Mouse (Mus musculus) MEL (cell line): ENCODE data around the gene Xlr5b.
"Not testable (repeated sequence)": the region's sequence is repeated elsewhere in the genome, so short reads cannot be mapped to it uniquely, and the experiment has no call there.

Experiments used
- CTCF ChIP-seq, 3 experiments: IDR thresholded peaks in 2 of 3; conservative IDR thresholded peaks in 1 of 3; 2 replicates each; pipeline ENCODE4 v1.5.1; 2011 to 2012; ENCODE audit warnings: low read length in 3 of 3, low read depth in 2 of 3, mild to moderate bottlenecking in 2 of 3, improper control_type of control experiment in 1 of 3, inconsistent platforms in 1 of 3, mixed read lengths in 1 of 3, moderate library complexity in 1 of 3; ENCODE audit not compliant: control insufficient read depth in 1 of 3, insufficient read depth in 1 of 3, poor library complexity in 1 of 3, severe bottlenecking in 1 of 3
- EP300 ChIP-seq, 2 experiments: IDR thresholded peaks; 2 replicates each; pipeline ENCODE4 v1.6.1; 2011; ENCODE audit warnings: improper control_type of control experiment in 2 of 2, low read length in 2 of 2, low read depth in 1 of 2, mild to moderate bottlenecking in 1 of 2
- ETS1 ChIP-seq: IDR thresholded peaks from 2 replicates; pipeline ENCODE4 v1.6.1; 2012; ENCODE audit warnings: low read depth, mild to moderate bottlenecking, inconsistent platforms, low read length, improper control_type of control experiment, moderate library complexity
- HCFC1 ChIP-seq: IDR thresholded peaks from 2 replicates; pipeline ENCODE4 v1.6.1; 2012; ENCODE audit warnings: low read depth, mild to moderate bottlenecking, inconsistent platforms, low read length, improper control_type of control experiment, moderate library complexity
- MAFK ChIP-seq: IDR thresholded peaks from 2 replicates; pipeline ENCODE4 v1.6.1; 2011; ENCODE audit warnings: low read depth, mild to moderate bottlenecking, low read length, improper control_type of control experiment, borderline replicate concordance
- MEF2A ChIP-seq: IDR thresholded peaks from 2 replicates; pipeline ENCODE4 v1.6.1; 2014; ENCODE audit warnings: low read depth, mild to moderate bottlenecking, inconsistent platforms, low read length, improper control_type of control experiment; ENCODE audit not compliant: poor library complexity, insufficient replicate concordance, severe bottlenecking; ENCODE audit errors: extremely low read depth
- POLR2A ChIP-seq, 2 experiments: IDR thresholded peaks; 2 replicates each; pipeline ENCODE4 v1.6.1; 2011 to 2012; ENCODE audit warnings: low read length in 2 of 2, mild to moderate bottlenecking in 2 of 2, control low read depth in 1 of 2, improper control_type of control experiment in 1 of 2, low read depth in 1 of 2, moderate library complexity in 1 of 2; ENCODE audit not compliant: control insufficient read depth in 1 of 2, insufficient read depth in 1 of 2, poor library complexity in 1 of 2
- RAD21 ChIP-seq: IDR thresholded peaks from 2 replicates; pipeline ENCODE4 v1.6.1; 2011; ENCODE audit warnings: mild to moderate bottlenecking, low read depth, low read length, improper control_type of control experiment
- UBTF ChIP-seq: IDR thresholded peaks from 2 replicates; pipeline ENCODE4 v1.6.1; 2012; ENCODE audit warnings: low read depth, mild to moderate bottlenecking, inconsistent platforms, low read length, improper control_type of control experiment, moderate library complexity, borderline replicate concordance; ENCODE audit not compliant: insufficient read depth
- ZNF384 ChIP-seq: IDR thresholded peaks from 2 replicates; pipeline ENCODE4 v1.6.1; 2012; ENCODE audit warnings: low read depth, mild to moderate bottlenecking, inconsistent platforms, low read length, improper control_type of control experiment

DNA sequence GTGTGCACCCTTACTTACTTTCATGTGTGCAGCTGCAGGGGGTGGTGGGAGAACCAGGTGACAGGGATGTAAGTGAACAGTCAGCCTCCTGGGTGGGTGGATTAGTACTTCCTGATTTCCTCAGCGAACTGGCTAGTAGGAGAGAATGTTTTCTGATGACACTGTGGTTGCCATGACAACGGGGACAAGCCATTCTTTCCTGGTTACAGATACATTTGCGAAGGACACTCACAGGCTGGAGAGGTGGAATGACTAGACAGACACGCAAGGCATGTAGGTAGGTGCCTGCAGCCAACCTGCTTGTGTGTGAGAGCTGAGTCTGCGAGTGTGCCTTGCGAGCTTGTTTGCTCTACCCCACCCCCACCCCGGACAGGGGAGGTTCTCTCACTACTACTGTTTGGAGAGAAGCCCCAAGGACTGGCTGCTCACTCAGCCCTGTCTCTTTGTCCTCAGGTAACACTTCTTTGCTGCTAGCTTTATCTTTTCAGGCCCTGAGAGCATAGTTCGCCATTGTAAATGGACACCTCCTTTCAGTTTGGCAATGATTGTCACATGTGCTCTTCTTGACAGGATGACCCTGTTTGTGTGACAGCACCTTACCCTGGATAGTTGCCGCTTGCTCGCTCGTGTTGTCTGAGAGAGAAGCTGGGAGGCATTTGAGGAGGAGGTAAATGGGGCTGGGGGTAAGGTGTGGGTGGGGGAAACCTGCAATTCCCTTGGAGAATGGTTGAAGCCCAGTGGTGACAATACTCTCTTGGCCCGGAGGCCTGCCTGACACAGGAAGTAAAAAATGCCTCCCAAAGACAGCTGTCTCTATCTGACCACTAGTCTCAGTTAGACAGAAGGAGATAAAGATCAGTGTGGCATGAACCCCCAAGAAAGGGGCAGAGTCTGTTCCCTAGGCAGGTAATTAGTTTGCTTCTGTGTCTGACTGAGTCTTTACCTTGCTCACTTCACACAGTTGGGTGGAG is 25.5 kb upstream of the Xlr5b start:
- TF ChIP-seq POLR2A (IDR thresholded peaks at IDR 0.05; ENCODE audit: control insufficient read depth in 1 of 2, insufficient read depth in 1 of 2, low read depth in 1 of 2, low read length in 2 of 2, poor library complexity in 1 of 2); EP300 (IDR thresholded peaks at IDR 0.05; ENCODE audit: low read depth in 1 of 2, low read length in 2 of 2); MEF2A; MAFK; ZNF384; CTCF (IDR thresholded peaks at IDR 0.05 in 2 of 3, conservative IDR thresholded peaks at IDR 0.05 in 1 of 3; ENCODE audit: control insufficient read depth in 1 of 3, insufficient read depth in 1 of 3, low read depth in 2 of 3, low read length in 3 of 3, poor library complexity in 1 of 3, severe bottlenecking in 1 of 3); UBTF; HCFC1; RAD21; ETS1: not testable (repeated sequence)
